Mouse (Mus musculus): ENCODE results near the gene Specc1l.

- TF ChIP-seq EP300 (IDR thresholded peaks at IDR 0.05) (no peak), CTCF (IDR thresholded peaks at IDR 0.05) (no peak)
Measured at GRCm38 (mm10) chr10:75345265-75345664, 133.4 kb downstream of the Specc1l start.

All from lung, postnatal 0 days (tissue).